Mouse (Mus musculus): ENCODE results near the gene Gm10518. TPM values are rescaled to one million over a fixed set of nuclear protein-coding genes. Genes with fewer than 3 reads are reported as not detected.

Gene Gm10518
- total RNA-seq, 2 experiments from 2014 or later, result not detected

DNA sequence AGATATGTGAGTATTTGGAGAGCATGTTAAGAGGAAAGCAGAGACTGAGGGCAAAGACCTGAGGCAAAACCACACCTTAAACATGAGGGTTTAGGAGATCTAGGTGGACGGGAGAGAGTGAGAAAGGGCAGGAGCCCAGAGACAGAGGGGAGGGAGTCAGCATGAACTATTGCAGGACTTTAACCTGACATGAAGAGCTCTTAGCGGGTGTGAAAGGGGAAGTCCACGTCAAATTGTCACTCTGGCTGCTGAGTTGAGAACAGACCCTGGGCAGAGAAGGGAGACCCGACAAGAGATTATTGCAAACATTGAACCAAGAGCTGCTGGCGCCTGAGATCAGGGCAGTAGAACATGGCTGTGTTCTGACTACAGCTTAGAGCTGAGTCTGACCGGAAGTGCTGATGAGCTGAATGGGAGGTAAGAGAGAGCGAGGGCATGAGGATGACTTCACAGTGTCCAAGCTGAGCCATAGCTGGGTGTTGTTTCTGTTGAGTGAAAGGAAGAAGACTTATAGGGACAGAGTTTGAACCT, 29.6 kb downstream of the Gm10518 start:
- no peak for ATAC-seq (replicated peaks; ENCODE audit: low FRiP score, poor library complexity, severe bottlenecking)

DNA sequence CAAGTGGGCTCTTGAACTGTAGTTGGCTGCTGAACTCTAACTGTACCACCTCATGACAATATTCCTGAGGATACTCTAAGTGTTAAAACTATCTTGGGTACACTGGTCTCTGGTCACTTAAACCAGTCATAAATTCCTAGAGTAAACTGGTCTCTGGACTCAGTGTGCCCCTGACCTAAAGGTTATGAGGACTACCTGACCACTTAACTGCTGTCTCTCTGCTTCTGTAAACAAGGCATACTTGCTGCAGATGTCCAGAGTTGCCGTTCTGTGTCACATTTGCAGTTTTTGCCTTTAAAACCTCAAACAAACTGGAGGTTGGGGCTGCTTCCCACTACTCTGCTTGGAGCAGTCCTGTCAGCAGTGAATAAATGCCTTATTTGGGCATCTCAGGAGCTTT, 30.4 kb downstream of the Gm10518 start:
- ATAC-seq (replicated peaks; ENCODE audit: low FRiP score, poor library complexity, severe bottlenecking), result no peak

DNA sequence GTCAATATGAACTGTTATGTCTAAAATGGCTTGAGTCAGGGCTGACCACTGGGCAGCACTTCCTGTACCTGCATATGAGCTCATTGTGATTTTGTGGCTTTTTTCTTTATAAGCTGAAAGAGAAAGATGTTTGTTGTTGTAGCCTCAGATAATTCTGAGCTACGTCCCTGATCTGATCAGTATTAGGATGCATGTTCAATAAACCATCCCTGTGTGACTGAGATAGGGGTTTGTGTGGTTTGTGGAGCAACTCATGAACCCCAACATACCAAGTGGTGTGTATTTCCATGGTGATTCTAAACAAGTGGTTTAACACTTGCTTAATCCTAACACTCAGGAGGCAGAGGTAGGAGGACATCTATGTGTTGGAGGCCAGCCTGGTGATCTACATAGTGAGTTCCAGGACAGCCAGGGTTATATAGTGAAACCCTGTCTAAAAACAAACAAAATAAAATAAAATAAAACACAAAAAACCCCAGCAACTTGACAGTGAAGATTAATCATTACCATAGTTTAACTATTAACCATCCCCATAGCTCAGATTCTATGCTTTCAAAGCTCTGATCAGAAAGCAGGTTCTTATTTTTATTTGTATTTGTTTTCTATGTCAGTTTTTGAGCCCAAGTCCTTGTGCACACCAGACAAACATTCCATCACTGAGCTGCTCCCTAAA, 32.7 kb downstream of the Gm10518 start:
- ATAC-seq (replicated peaks; ENCODE audit: low FRiP score, poor library complexity, severe bottlenecking), result no peak

DNA sequence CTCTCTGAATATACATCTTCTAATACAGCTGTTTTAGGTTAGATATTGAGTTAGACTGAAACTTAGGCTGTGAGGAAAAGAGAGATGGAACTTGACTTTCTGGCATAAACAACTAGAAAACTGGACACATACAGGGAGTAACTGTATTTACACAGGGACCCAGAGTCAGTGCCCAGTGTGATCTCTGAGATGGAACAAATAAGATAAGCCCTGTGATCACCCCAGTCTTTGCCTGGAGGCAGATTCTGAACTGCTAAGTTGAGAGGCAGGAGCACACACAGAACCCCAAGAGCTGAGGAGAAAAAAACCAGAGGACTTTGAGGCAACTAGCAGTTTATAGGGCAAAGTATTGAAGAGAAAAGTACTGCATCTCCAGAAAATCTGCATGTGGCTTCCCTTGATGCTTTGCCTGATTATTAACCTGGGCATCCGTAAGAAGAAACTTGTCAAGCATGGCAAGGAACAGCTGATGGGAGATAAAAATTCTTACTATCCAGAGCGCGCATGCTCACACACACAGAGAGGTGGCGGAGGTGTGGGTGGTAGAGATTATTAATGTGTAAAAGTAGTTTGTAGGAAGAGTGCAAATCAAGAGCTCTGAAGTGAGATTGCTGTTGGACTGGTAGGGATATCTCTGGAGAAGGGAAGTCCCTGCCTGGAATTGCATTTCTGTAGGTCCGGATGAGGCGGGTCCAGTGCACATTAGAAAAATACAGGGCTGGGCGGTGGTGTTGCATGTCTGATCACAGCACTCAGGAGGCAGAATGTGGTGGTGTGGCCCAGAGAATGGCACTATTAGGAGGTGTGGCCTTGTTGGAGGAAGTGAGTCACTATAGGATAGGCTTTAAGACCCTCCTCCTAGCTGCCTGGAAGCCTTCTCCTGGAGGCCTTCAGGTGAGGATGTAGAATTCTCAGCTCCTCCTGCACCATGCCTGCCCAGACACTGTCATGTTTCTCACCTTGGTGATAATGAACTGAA, 33.5 kb downstream of the Gm10518 start:
- ATAC-seq (replicated peaks; ENCODE audit: low FRiP score, poor library complexity, severe bottlenecking), result no peak

GRCm38 (mm10) chr1:179842568-179842967, 39.4 kb downstream of the Gm10518 start:
- no peak for ATAC-seq (replicated peaks; ENCODE audit: low FRiP score, poor library complexity, severe bottlenecking)

DNA sequence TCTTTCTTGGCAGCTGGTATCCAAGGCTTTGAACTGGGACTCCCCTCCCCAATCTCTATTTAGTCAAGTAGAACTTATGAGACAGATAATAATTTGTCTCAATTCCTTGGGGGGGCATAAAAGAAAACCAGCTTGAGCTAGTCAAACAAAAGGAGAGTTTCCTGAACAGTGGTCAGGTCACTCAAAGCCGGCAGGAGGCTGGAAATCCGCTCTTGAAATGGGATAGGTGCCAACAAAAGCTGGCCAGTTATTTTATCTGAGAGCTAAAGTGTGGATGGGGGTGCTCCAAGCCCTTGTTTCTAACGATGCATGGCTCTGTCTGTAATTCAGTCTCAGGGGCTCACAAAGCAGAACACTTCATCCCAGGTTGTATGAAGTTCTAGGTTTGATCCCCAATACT, 40.8 kb downstream of the Gm10518 start:
- no peak for ATAC-seq (replicated peaks; ENCODE audit: low FRiP score, poor library complexity, severe bottlenecking)

GRCm38 (mm10) chr1:179844894-179845293, 41.7 kb downstream of the Gm10518 start:
- peak; percentile 92 for ATAC-seq (replicated peaks; ENCODE audit: low FRiP score, poor library complexity, severe bottlenecking)

GRCm38 (mm10) chr1:179845832-179846499, 42.8 kb downstream of the Gm10518 start:
- ATAC-seq (replicated peaks; ENCODE audit: low FRiP score, poor library complexity, severe bottlenecking), result no peak

- ATAC-seq (replicated peaks; ENCODE audit: low FRiP score, poor library complexity, severe bottlenecking), result no peak
Observed at GRCm38 (mm10) chr1:179847173-179847572, 44.0 kb downstream of the Gm10518 start.

GRCm38 (mm10) chr1:179847759-179848389, 44.7 kb downstream of the Gm10518 start:
- ATAC-seq (replicated peaks; ENCODE audit: low FRiP score, poor library complexity, severe bottlenecking), result peak; percentile 71

DNA sequence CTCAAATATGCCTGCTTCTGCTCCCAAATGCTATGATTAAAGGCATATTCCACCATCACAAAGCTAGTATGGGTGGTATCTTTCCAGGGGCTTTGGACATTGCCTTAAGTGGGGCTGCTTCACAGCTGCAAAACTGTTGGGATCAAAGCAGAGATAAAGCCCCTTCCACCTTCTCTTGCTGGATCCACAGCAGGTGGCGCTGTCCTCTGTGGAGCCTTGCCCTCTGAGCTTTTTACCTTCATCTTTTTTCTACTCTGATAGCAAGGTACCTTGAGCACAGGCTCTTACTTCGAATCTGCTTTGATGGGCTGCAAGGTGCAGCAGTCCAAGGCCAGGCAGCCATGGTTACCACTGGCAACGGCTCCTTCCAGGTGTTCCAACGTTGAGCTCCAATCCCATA, 50.2 kb downstream of the Gm10518 start:
- peak; percentile 83 for ATAC-seq (replicated peaks; ENCODE audit: low FRiP score, poor library complexity, severe bottlenecking)

Other genes starting within 250 kb of the Gm10518 start
- 9.4 TPM in 1 of 2 replicates, not detected in the other for gene Sccpdh, start 135.2 kb upstream of the Gm10518 start, total RNA-seq (2015; ENCODE audit: low replicate concordance)
- gene Sccpdh, start 135.2 kb upstream of the Gm10518 start, total RNA-seq (2017; ENCODE audit: low replicate concordance), result 1.4 and 7.4 TPM in 2 replicates
- gene Kif28, start 58.1 kb upstream of the Gm10518 start, total RNA-seq (2015; ENCODE audit: low replicate concordance), result not detected in 2 replicates
- not detected in 2 replicates for gene Kif28, start 58.1 kb upstream of the Gm10518 start, total RNA-seq (2017; ENCODE audit: low replicate concordance)
- gene Ahctf1, start 304 bp downstream of the Gm10518 start, total RNA-seq (2015; ENCODE audit: low replicate concordance), result 51.4 and 69.0 TPM in 2 replicates
- 53.7 and 67.2 TPM in 2 replicates for gene Ahctf1, start 304 bp downstream of the Gm10518 start, total RNA-seq (2017; ENCODE audit: low replicate concordance)
- 6.9 and 15.7 TPM in 2 replicates for gene Cdc42bpa, start 157.1 kb downstream of the Gm10518 start, total RNA-seq (2015; ENCODE audit: low replicate concordance)
- 27.2 and 30.0 TPM in 2 replicates for gene Cdc42bpa, start 157.1 kb downstream of the Gm10518 start, total RNA-seq (2017; ENCODE audit: low replicate concordance)